Mouse (Mus musculus) CH12.LX (cell line): Measurements from ENCODE around the gene Actr1a.

ENCODE experiments used
- CTCF ChIP-seq, 2 experiments: IDR thresholded peaks in 1 of 2; conservative IDR thresholded peaks in 1 of 2; 2 replicates each; pipeline ENCODE4 v1.5.1; 2011 to 2012; ENCODE audit warnings: low read depth in 2 of 2, low read length in 2 of 2, improper control_type of control experiment in 1 of 2, inconsistent platforms in 1 of 2, mild to moderate bottlenecking in 1 of 2, moderate library complexity in 1 of 2
- EP300 ChIP-seq: IDR thresholded peaks from 2 replicates; pipeline ENCODE4 v1.6.1; 2011; ENCODE audit warnings: low read length, improper control_type of control experiment
- MAFK ChIP-seq: IDR thresholded peaks from 2 replicates; pipeline ENCODE4 v1.6.1; 2011; ENCODE audit warnings: low read length, improper control_type of control experiment; ENCODE audit not compliant: insufficient replicate concordance
- MEF2A ChIP-seq: IDR thresholded peaks from 2 replicates; pipeline ENCODE4 v1.6.1; 2014; ENCODE audit warnings: low read depth, mild to moderate bottlenecking, inconsistent platforms, low read length, improper control_type of control experiment, borderline replicate concordance
- MYC ChIP-seq: IDR thresholded peaks from 2 replicates; pipeline ENCODE4 v1.6.1; 2011; ENCODE audit warnings: low read depth, mild to moderate bottlenecking, improper control_type of control experiment, low read length
- SMC3 ChIP-seq: IDR thresholded peaks from 2 replicates; pipeline ENCODE4 v1.6.1; 2011; ENCODE audit warnings: low read depth, low read length, improper control_type of control experiment
- TCF12 ChIP-seq: IDR thresholded peaks from 2 replicates; pipeline ENCODE4 v1.6.1; 2014; ENCODE audit warnings: low read depth, mild to moderate bottlenecking, inconsistent platforms, low read length, improper control_type of control experiment

- TF ChIP-seq CTCF (conservative IDR thresholded peaks at IDR 0.05 in 1 of 2, IDR thresholded peaks at IDR 0.05 in 1 of 2; ENCODE audit: low read depth in 2 of 2, low read length in 2 of 2) (no peak), MAFK (no peak), EP300 (no peak), TCF12 (no peak), MEF2A (no peak), SMC3 (no peak), MYC (no peak)
Measured at GRCm38 (mm10) chr19:46396109-46396508, 561 bp upstream of the Actr1a start.
